Mouse (Mus musculus): ENCODE data around the gene Gm10382.
"Not testable (repeated sequence)": the region's sequence is repeated elsewhere in the genome, so short reads cannot be mapped to it uniquely, and the experiment has no call there.

Gm10382 gene

GRCm38 (mm10) chr5:125393622-125394603, 4.8 kb downstream of the Gm10382 start:
- peak; percentile 82 to 83 for DNase-seq (ENCODE audit: low spot score in 2 of 2)

- DNase-seq (ENCODE audit: low spot score in 2 of 2) = no peak
Observed at GRCm38 (mm10) chr5:125395008-125395407, 5.9 kb downstream of the Gm10382 start.

DNA sequence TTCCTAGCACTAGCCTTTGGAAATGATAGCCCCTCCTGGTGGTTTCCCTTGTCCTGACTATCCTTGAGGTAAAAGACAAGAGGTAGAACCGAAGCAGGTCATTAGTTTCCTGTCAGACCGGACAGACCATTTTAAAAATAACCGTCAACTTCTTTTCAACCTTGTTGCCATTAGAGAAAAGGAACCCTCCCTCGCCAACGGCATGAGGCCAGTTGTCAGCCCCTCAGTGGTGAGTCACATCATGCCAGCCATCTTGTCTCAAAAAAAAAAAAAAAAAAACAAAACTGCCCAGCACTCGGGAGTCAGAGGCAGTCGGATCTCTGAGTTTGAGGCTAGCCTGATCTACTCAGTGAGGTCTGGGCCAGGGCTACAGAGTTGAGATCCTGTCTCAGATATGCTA, 11.8 kb downstream of the Gm10382 start:
- DNase-seq (ENCODE audit: low spot score in 2 of 2) = no peak

DNA sequence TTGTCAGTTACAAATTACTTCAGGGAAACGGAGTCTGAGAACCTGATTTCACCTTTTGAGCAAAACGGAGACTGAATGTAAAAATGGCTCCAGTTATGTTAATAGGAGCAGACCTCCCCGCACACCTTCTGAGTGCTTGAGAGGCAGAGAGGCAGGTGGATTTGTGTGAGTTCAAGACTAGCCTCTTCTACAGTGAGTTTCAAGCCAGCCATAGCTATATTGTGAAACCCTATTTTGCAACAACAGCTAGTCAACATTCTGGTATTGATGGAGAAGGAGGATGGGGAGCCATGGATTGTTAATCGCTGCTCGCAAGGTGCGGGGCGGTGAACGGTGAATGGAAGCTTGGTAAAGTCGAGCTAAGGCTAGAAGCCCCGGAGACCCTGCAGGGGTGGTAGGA, 13.4 kb downstream of the Gm10382 start:
- no peak for DNase-seq (ENCODE audit: low spot score in 2 of 2)

DNA sequence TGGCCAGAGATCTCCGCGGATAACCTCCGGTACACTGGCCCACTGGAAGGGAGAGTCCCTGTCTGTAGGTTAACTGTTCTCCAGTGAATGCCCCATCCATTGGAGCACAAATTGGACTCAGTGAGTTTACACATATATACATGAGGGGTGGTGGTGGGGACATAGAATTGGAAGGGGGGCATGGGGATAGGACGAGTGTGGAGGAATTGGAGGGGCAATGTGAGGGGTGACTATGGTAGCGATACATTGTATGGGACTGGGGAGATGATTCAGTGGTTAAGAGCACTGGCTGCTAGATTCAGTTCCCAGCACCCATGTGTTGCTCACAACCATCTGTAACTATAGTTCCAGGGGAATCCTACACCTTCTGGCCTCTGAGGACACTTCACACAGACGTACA, 13.9 kb downstream of the Gm10382 start:
- DNase-seq (ENCODE audit: low spot score in 2 of 2) = no peak

DNA sequence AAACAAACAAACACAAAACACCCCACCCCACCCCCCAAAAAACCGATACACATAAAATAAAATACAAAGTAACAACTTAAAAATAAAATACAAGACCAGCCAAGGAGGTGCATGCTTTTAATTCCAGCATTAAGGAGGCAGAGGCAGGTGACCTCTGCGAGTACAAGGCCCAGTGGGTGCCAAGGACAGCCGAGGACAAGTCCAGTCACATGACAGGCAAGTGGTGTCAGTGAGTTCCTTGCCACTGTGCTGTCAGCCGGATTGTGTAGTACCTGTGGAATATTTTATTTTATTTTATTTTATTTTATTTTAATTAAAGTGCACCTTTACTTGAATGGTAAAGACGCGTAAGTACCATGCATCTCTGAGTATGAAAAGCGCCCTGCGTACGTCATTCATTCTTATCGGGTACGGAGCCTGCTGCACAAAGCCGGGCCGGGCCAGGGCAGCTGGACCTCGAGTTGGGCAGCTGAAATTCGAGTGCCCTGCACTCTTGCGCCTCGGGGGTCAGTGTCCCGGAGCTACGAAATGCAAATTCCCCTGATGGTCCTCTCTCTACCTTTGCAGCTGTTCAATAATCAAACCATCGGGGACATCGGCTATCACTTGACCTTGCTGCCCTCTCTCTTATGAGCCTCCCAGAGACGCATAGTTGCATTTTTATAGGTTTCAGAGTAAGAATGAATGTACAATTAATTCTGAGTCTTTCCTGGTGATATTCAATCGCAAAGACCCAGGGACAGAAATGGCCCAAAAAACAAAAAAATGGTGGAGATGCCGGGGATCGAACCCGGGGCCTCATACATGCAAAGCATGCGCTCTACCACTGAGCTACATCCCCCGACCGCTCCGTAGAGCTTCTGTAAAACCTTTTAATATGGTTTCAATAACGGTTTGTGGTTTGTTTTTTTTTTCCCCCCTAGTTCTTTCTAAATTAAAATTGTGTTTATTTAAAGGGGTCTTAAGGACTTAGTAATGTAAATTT, 14.7 kb downstream of the Gm10382 start:
- DNase-seq (ENCODE audit: low spot score in 2 of 2) = peak in 1 of 2 experiments; percentile 48

DNA sequence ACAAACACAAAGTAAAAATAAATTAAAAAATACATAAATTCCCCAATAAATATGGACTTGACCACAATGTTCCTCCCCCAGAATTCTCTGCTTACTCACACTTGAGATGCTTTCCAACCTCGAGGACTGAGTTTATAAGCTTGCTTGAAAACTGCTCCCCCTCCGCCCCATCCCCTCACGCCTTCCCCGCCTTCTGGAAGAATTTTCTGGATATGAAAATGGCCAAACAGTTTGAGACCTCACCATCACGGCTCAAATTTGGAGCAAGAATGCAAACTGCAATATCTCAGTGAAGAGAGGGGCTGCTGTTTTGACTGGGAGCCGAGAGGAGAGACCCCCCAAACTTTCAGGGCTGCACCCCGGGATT, 15.4 kb downstream of the Gm10382 start:
- DNase-seq (ENCODE audit: low spot score in 2 of 2) = no peak

- DNase-seq (ENCODE audit: low spot score in 2 of 2) = peak in 1 of 2 experiments; percentile 43
Observed at GRCm38 (mm10) chr5:125404903-125405545, 15.9 kb downstream of the Gm10382 start.

DNA sequence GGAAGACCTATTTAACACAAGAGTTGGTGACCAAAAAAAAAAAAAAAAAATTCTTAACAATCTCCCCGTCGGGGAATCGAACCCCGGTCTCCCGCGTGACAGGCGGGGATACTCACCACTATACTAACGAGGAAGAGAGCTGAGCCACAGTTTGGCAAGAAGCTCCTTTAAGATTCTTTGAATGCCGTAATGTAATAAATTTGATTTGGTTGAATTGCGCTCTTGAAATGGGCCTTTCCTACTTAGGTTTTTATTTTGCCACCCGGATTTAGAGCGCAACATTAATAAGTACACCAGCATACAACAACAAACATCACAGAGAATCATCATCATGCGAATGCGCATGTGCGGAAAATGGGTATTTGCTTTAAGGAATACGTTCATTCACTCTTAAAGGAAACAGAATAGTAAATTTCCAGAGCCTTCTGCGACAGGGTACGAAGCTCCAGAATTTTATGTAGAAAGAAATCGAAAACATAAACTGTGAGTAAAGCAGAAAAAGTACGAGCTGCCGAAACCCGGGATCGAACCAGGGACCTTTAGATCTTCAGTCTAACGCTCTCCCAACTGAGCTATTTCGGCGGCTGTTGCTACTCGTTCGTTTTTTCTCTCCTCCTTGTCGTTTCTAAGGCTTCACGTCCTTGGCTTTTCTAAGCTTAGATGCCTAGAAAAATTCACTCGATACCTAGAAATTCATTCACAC, 16.6 kb downstream of the Gm10382 start:
- peak; percentile 88 to 91 for DNase-seq (ENCODE audit: low spot score in 2 of 2)

GRCm38 (mm10) chr5:125406322-125407016, 17.3 kb downstream of the Gm10382 start:
- peak; percentile 74 to 81 for DNase-seq (ENCODE audit: low spot score in 2 of 2)

- DNase-seq (ENCODE audit: low spot score in 2 of 2) = no peak
Observed at GRCm38 (mm10) chr5:125407020-125407830, 18.1 kb downstream of the Gm10382 start.

GRCm38 (mm10) chr5:125407910-125408575, 18.9 kb downstream of the Gm10382 start:
- no peak for DNase-seq (ENCODE audit: low spot score in 2 of 2)

- DNase-seq (ENCODE audit: low spot score in 2 of 2) = peak in 1 of 2 experiments; percentile 80
Observed at GRCm38 (mm10) chr5:125408842-125409241, 19.7 kb downstream of the Gm10382 start.

GRCm38 (mm10) chr5:125409348-125410090, 20.4 kb downstream of the Gm10382 start:
- no peak for DNase-seq (ENCODE audit: low spot score in 2 of 2)

GRCm38 (mm10) chr5:125411972-125412530, 22.9 kb downstream of the Gm10382 start:
- DNase-seq (ENCODE audit: low spot score in 2 of 2) = peak; percentile 34 to 54

- not testable (repeated sequence) for DNase-seq (ENCODE audit: low spot score in 2 of 2)
Observed at GRCm38 (mm10) chr5:125412536-125412935, 23.4 kb downstream of the Gm10382 start.

DNA sequence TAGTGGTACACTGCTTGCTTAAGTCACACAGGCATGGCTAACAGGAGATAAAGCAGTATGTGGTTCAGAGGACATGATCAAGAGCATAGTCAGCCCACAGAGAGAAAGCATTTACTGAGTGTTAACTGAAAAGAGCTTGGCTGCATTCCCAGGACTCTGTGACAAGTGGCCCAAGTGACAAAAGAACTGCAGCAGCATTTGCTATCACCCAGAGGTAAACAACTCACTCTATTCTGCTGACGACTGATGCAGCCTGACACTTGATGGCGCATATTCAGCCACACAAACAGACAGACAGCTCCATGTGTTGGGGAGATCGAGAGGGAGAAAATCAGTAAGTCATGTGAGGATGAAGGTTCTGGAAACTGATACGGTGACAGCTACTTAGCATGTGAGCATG, 24.6 kb downstream of the Gm10382 start:
- no peak for DNase-seq (ENCODE audit: low spot score in 2 of 2)

DNA sequence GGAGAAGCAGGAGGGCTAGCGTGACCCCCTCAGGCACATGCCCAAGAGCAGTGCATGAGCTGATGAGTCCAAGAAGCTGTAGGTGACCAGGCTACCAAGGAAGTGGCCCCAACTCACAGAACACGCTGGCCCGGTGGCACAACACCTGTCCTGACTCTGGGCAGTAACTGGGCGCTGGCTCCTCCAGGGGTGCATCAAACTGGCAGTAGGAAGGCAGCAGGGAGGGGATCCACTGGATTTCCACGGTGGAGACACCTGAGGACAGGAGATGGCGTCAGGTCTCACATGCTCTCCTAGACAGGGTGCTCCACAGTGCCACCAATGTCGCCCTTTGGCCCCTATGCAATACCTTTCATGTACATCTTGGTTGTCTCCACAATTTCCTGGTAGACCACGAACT, 27.1 kb downstream of the Gm10382 start:
- DNase-seq (ENCODE audit: low spot score in 2 of 2) = no peak

All from urinary bladder, postnatal 36 days (tissue).